Mouse (Mus musculus) intestine, embryonic 14.5 days (tissue): ENCODE results near the gene Gm4981. TPM values are rescaled to one million over a fixed set of nuclear protein-coding genes. Genes with fewer than 3 reads are reported as not detected.
"Not testable (repeated sequence)": the region's sequence is repeated elsewhere in the genome, so short reads cannot be mapped to it uniquely, and the experiment has no call there.

ENCODE experiments used
- ATAC-seq: fragments of 200-750 bp; cut with Nextera tagmentation; replicated peaks from 2 replicates; pipeline ENCODE4 v1.8.0; 2017; ENCODE audit warnings: low read depth, moderate number of reproducible peaks, moderate TSS enrichment, moderate library complexity; ENCODE audit not compliant: low FRiP score, low TSS enrichment
- DNase-seq: peaks from one replicate; pipeline ENCODE4 v3.0.0-alpha.2; 2018; ENCODE audit warnings: low spot score
- H3K27ac ChIP-seq: fragments of 300-500 bp; sonication (generic); 2 replicates; pipeline ENCODE4 v1.5.1; 2014; ENCODE audit warnings: low read depth, mild to moderate bottlenecking, control low read depth
- H3K27me3 ChIP-seq: fragments of 300-500 bp; sonication (generic); replicated peaks from 2 replicates; pipeline ENCODE4 v1.6.1; 2014; ENCODE audit warnings: low read length, control low read depth; ENCODE audit not compliant: control insufficient read depth, insufficient read depth
- H3K36me3 ChIP-seq: fragments of 300-500 bp; sonication (generic); 2 replicates; pipeline ENCODE4 v1.6.1; 2014; ENCODE audit warnings: low read length, control low read depth; ENCODE audit not compliant: control insufficient read depth, insufficient read depth
- H3K4me1 ChIP-seq: fragments of 300-500 bp; sonication (generic); replicated peaks from 2 replicates; pipeline ENCODE4 v1.6.1; 2014; ENCODE audit warnings: low read length, control low read depth, mixed read lengths; ENCODE audit not compliant: control insufficient read depth, insufficient read depth
- H3K4me2 ChIP-seq: fragments of 300-500 bp; sonication (generic); 2 replicates; pipeline ENCODE4 v1.6.1; 2014; ENCODE audit warnings: low read length
- H3K4me3 ChIP-seq: fragments of 300-500 bp; sonication (generic); 2 replicates; pipeline ENCODE4 v1.5.1; 2014; ENCODE audit warnings: low read depth, low read length, control low read depth, mixed read lengths
- H3K9ac ChIP-seq: fragments of 300-500 bp; sonication (generic); 2 replicates; pipeline ENCODE4 v1.6.1; 2014; ENCODE audit warnings: mild to moderate bottlenecking, low read length
- H3K9me3 ChIP-seq: fragments of 300-500 bp; sonication (generic); 2 replicates; pipeline ENCODE4 v1.6.1; 2016; ENCODE audit warnings: low read length, control low read depth; ENCODE audit not compliant: control insufficient read depth
- WGBS: fragments of 180-500 bp; shearing (Covaris S2); extraction: QIAGEN DNeasy Blood & Tissue Kit; methylation state at CpG from one replicate; pipeline ENCODE4 v1.1.7; 2014; 5-methylcytosine and 5-hydroxymethylcytosine counted together
- polyA plus RNA-seq: library from polyadenylated mRNA; unstranded; fragments of >200 nt; fragmentation: Nextera tagmentation; extraction: Ambion mirVana; gene quantifications from 2 replicates; pipeline ENCODE4 v1.2.1, GENCODE M21; 2014

Gm4981 gene
- polyA plus RNA-seq, 1 experiment from 2014 or later, result not detected

- peak; percentile 62 for DNase-seq
- not testable (repeated sequence) for H3K4me3 ChIP-seq, H3K4me1 ChIP-seq, H3K9me3 ChIP-seq, H3K36me3 ChIP-seq, H3K27me3 ChIP-seq, H3K27ac ChIP-seq, H3K4me2 ChIP-seq, ATAC-seq, H3K9ac ChIP-seq
- WGBS, result 90% methylated on average over 4 of the region's 4 CpGs
Observed at GRCm38 (mm10) chr10:58226357-58226756, 10.1 kb downstream of the Gm4981 start.

- ATAC-seq, H3K4me2 ChIP-seq, H3K4me1 ChIP-seq, H3K27ac ChIP-seq, H3K36me3 ChIP-seq, H3K27me3 ChIP-seq, DNase-seq, H3K9me3 ChIP-seq, H3K9ac ChIP-seq, H3K4me3 ChIP-seq: not testable (repeated sequence)
- 87% methylated on average over 16 of the region's 18 CpGs for WGBS
Observed at GRCm38 (mm10) chr10:58224827-58225785, 11.4 kb downstream of the Gm4981 start, which contains the start of gene AW822073. TSS of gene AW822073 (minus strand) at chr10:58224930.

GRCm38 (mm10) chr10:58223972-58224805, 12.3 kb downstream of the Gm4981 start:
- not testable (repeated sequence) for H3K9me3 ChIP-seq, H3K4me3 ChIP-seq, H3K4me2 ChIP-seq, H3K27me3 ChIP-seq, H3K9ac ChIP-seq, H3K36me3 ChIP-seq, ATAC-seq, H3K4me1 ChIP-seq, H3K27ac ChIP-seq
- 85% methylated on average over 28 of the region's 31 CpGs for WGBS
- DNase-seq, result peak; percentile 62

- H3K27ac ChIP-seq, ATAC-seq: not testable (repeated sequence)
- WGBS, result 83% methylated on average over 3 of the region's 6 CpGs
Observed at GRCm38 (mm10) chr10:58223161-58223560, 13.3 kb downstream of the Gm4981 start.

GRCm38 (mm10) chr10:58221571-58221970, 14.9 kb downstream of the Gm4981 start:
- ATAC-seq, H3K4me1 ChIP-seq, H3K4me3 ChIP-seq, H3K9ac ChIP-seq, DNase-seq, H3K27ac ChIP-seq, H3K36me3 ChIP-seq, H3K9me3 ChIP-seq, H3K27me3 ChIP-seq, H3K4me2 ChIP-seq: not testable (repeated sequence)
- 100% methylated on average over 2 of the region's 2 CpGs for WGBS

More at GRCm38 (mm10) chr10:58223161-58223560, 13.3 kb downstream of the Gm4981 start:
- not testable (repeated sequence) for H3K4me2 ChIP-seq, H3K36me3 ChIP-seq, DNase-seq, H3K9ac ChIP-seq, H3K27me3 ChIP-seq, H3K9me3 ChIP-seq, H3K4me1 ChIP-seq, H3K4me3 ChIP-seq

- Histone ChIP-seq H3K9me3 (no peaks in the 10 kb centered on the region), H3K4me2 (no peak overlapping the region), H3K27ac (no peak overlapping the region), H3K36me3 (no peaks in the 10 kb centered on the region), H3K27me3 (no peaks in the 10 kb centered on the region), H3K4me1 (no peaks in the 10 kb centered on the region), H3K9ac (no peak overlapping the region), H3K4me3 (no peak overlapping the region)
- 85% methylated on average over 6 of the region's 6 CpGs for WGBS
- DNase-seq (no peak), ATAC-seq (no peak)
Observed at GRCm38 (mm10) chr10:58220726-58221125, 15.8 kb downstream of the Gm4981 start.

- no peaks in the 10 kb centered on the region for H3K36me3 ChIP-seq
- no peak overlapping the region for H3K4me3 ChIP-seq
- no peak overlapping the region for H3K9ac ChIP-seq
- no peaks in the 10 kb centered on the region for H3K4me1 ChIP-seq
- 84% methylated on average over 3 of the region's 3 CpGs for WGBS
- H3K4me2 ChIP-seq, result no peak overlapping the region
- no peak for DNase-seq
- no peaks in the 10 kb centered on the region for H3K27me3 ChIP-seq
- no peaks in the 10 kb centered on the region for H3K9me3 ChIP-seq
- ATAC-seq, result no peak
- H3K27ac ChIP-seq, result no peak overlapping the region
Observed at GRCm38 (mm10) chr10:58217366-58217765, 19.1 kb downstream of the Gm4981 start.

- no peak overlapping the region for H3K4me2 ChIP-seq
- H3K4me3 ChIP-seq, result no peak overlapping the region
- H3K9me3 ChIP-seq, result no peaks in the 10 kb centered on the region
- ATAC-seq (no peak), DNase-seq (no peak)
- no peaks in the 10 kb centered on the region for H3K27me3 ChIP-seq
- WGBS, result 89% methylated on average over 1 of the region's 1 CpGs
- H3K4me1 ChIP-seq, result no peaks in the 10 kb centered on the region
- no peak overlapping the region for H3K9ac ChIP-seq
- no peak overlapping the region for H3K27ac ChIP-seq
- no peaks in the 10 kb centered on the region for H3K36me3 ChIP-seq
Observed at GRCm38 (mm10) chr10:58215353-58215752, 21.1 kb downstream of the Gm4981 start.
